Mouse (Mus musculus) heart, embryonic 13.5 days (tissue): Measurements from ENCODE around the gene Gpr33. TPM values are rescaled to one million over a fixed set of nuclear protein-coding genes. Genes with fewer than 3 reads are reported as not detected.

ENCODE experiments used
- ATAC-seq: fragments of 200-750 bp; cut with Nextera tagmentation; 2 replicates; pipeline ENCODE4 v1.8.0; 2017; ENCODE audit warnings: moderate TSS enrichment; ENCODE audit not compliant: insufficient number of reproducible peaks, low FRiP score, low TSS enrichment; ENCODE audit errors: extremely low read depth
- H3K27ac ChIP-seq: fragments of 300-500 bp; sonication (generic); replicated peaks from 2 replicates; pipeline ENCODE4 v1.5.1; 2015; ENCODE audit warnings: moderate library complexity, mild to moderate bottlenecking, inconsistent platforms
- H3K27me3 ChIP-seq: fragments of 300-500 bp; sonication (generic); replicated peaks from 2 replicates; pipeline ENCODE4 v1.6.1; 2015; ENCODE audit warnings: mild to moderate bottlenecking, inconsistent platforms
- H3K36me3 ChIP-seq: fragments of 300-500 bp; sonication (generic); 2 replicates; pipeline ENCODE4 v1.6.1; 2015; ENCODE audit warnings: mild to moderate bottlenecking, inconsistent platforms
- H3K4me1 ChIP-seq: fragments of 300-500 bp; sonication (generic); 2 replicates; pipeline ENCODE4 v1.6.1; 2015; ENCODE audit warnings: inconsistent platforms
- H3K4me2 ChIP-seq: fragments of 300-500 bp; sonication (generic); 2 replicates; pipeline ENCODE4 v1.6.1; 2015; ENCODE audit warnings: inconsistent platforms, mild to moderate bottlenecking, moderate library complexity
- H3K4me3 ChIP-seq: fragments of 300-500 bp; sonication (generic); 2 replicates; pipeline ENCODE4 v1.5.1; 2015; ENCODE audit warnings: moderate library complexity, mild to moderate bottlenecking, inconsistent platforms
- H3K9ac ChIP-seq: fragments of 300-500 bp; sonication (generic); 2 replicates; pipeline ENCODE4 v1.6.1; 2015; ENCODE audit warnings: inconsistent platforms, mild to moderate bottlenecking, moderate library complexity
- H3K9me3 ChIP-seq: fragments of 300-500 bp; sonication (generic); 2 replicates; pipeline ENCODE4 v1.6.1; 2016; ENCODE audit warnings: inconsistent platforms
- WGBS: fragments of 180-500 bp; shearing (Covaris S2); methylation state at CpG from one replicate; pipeline ENCODE4 v1.1.7; 2015; ENCODE audit warnings: mixed read lengths; 5-methylcytosine and 5-hydroxymethylcytosine counted together
- polyA plus RNA-seq: library from polyadenylated mRNA; unstranded; fragments of >200 nt; fragmentation: Nextera tagmentation; extraction: Ambion mirVana; gene quantifications from 2 replicates; pipeline ENCODE4 v1.2.1, GENCODE M21; 2015

The Gpr33 gene
- polyA plus RNA-seq: not detected in 2 replicates

- no peak within 1 kb of the TSS for H3K4me3 ChIP-seq
Measured at GRCm38 (mm10) chr12:52027963-52028362, at the start of gene Gpr33. Gpr33 (minus strand) TSS chr12:52028063.

GRCm38 (mm10) chr12:52049324-52049723, 21.5 kb upstream of the Gpr33 start:
- Histone ChIP-seq H3K4me3 (no peak overlapping the region), H3K27ac (no peak overlapping the region), H3K9me3 (no peaks in the 10 kb centered on the region), H3K36me3 (no peaks in the 10 kb centered on the region), H3K4me1 (no peaks in the 10 kb centered on the region), H3K4me2 (no peak overlapping the region), H3K9ac (no peak overlapping the region), H3K27me3 (no peaks in the 10 kb centered on the region)
- WGBS: 62% methylated on average over 2 of the region's 2 CpGs
- no peak for ATAC-seq

More at GRCm38 (mm10) chr12:52027963-52028362, at the start of gene Gpr33:
- Histone ChIP-seq H3K9me3 (no peaks in the 10 kb centered on the region), H3K27me3 (no peaks in the 10 kb centered on the region), H3K9ac (no peak within 1 kb of the TSS), H3K27ac (no peak within 1 kb of the TSS), H3K4me2 (no peak within 1 kb of the TSS), H3K36me3 (no peaks in the 10 kb centered on the region), H3K4me1 (no peaks in the 10 kb centered on the region)
- ATAC-seq: no peak
- WGBS: 88% methylated on average over 3 of the region's 3 CpGs

GRCm38 (mm10) chr12:52046371-52046770, 18.5 kb upstream of the Gpr33 start:
- Histone ChIP-seq H3K9me3 (no peaks in the 10 kb centered on the region), H3K9ac (no peak overlapping the region), H3K4me2 (no peak overlapping the region), H3K4me3 (no peak overlapping the region), H3K36me3 (no peaks in the 10 kb centered on the region), H3K27me3 (no peaks in the 10 kb centered on the region), H3K27ac (no peak overlapping the region), H3K4me1 (peaks cover 9% of the 10 kb centered on the region)
- WGBS: 49% methylated on average over 4 of the region's 4 CpGs
- ATAC-seq: no peak

GRCm38 (mm10) chr12:52042818-52043336, 15.0 kb upstream of the Gpr33 start:
- no peak overlapping the region for H3K9ac ChIP-seq
- H3K27me3 ChIP-seq: no peaks in the 10 kb centered on the region
- ATAC-seq: no peak
- no peak overlapping the region for H3K4me2 ChIP-seq
- peaks cover 9% of the 10 kb centered on the region for H3K4me1 ChIP-seq
- H3K4me3 ChIP-seq: no peak overlapping the region
- no peaks in the 10 kb centered on the region for H3K9me3 ChIP-seq
- 0 out of 2 replicates have a peak overlapping the region, but pooled peaks have one; percentile 15 for H3K27ac ChIP-seq
- WGBS: 43% methylated on average over 10 of the region's 10 CpGs
- no peaks in the 10 kb centered on the region for H3K36me3 ChIP-seq

- 58% methylated on average over 3 of the region's 3 CpGs for WGBS
Measured at GRCm38 (mm10) chr12:52038352-52038751, 10.5 kb upstream of the Gpr33 start.

GRCm38 (mm10) chr12:52034956-52035355, 7.1 kb upstream of the Gpr33 start:
- ATAC-seq: no peak
- Histone ChIP-seq H3K4me1 (no peaks in the 10 kb centered on the region), H3K4me2 (no peak overlapping the region), H3K9me3 (no peaks in the 10 kb centered on the region), H3K9ac (no peak overlapping the region), H3K27me3 (no peaks in the 10 kb centered on the region), H3K4me3 (no peak overlapping the region), H3K36me3 (no peaks in the 10 kb centered on the region), H3K27ac (no peak overlapping the region)
- 75% methylated on average over 3 of the region's 3 CpGs for WGBS

More at GRCm38 (mm10) chr12:52038352-52038751, 10.5 kb upstream of the Gpr33 start:
- no peak for ATAC-seq
- H3K9me3 ChIP-seq: no peaks in the 10 kb centered on the region
- no peaks in the 10 kb centered on the region for H3K27me3 ChIP-seq
- no peak overlapping the region for H3K4me2 ChIP-seq
- no peak overlapping the region for H3K27ac ChIP-seq
- H3K4me3 ChIP-seq: no peak overlapping the region
- H3K9ac ChIP-seq: no peak overlapping the region
- no peaks in the 10 kb centered on the region for H3K36me3 ChIP-seq
- H3K4me1 ChIP-seq: peaks cover 6% of the 10 kb centered on the region

GRCm38 (mm10) chr12:52032276-52032675, 4.4 kb upstream of the Gpr33 start:
- no peaks in the 10 kb centered on the region for H3K27me3 ChIP-seq
- ATAC-seq: no peak
- no peak overlapping the region for H3K4me3 ChIP-seq
- H3K4me2 ChIP-seq: no peak overlapping the region
- 75% methylated on average over 6 of the region's 6 CpGs for WGBS
- H3K36me3 ChIP-seq: no peaks in the 10 kb centered on the region
- no peaks in the 10 kb centered on the region for H3K4me1 ChIP-seq
- H3K9me3 ChIP-seq: no peaks in the 10 kb centered on the region
- no peak overlapping the region for H3K9ac ChIP-seq
- H3K27ac ChIP-seq: no peak overlapping the region

- Histone ChIP-seq H3K9me3 (no peaks in the 10 kb centered on the region), H3K4me1 (peaks cover 5% of the 10 kb centered on the region; the same call in 1 of the 2 replicates), H3K9ac (no peak overlapping the region), H3K36me3 (no peaks in the 10 kb centered on the region), H3K27me3 (no peaks in the 10 kb centered on the region), H3K27ac (no peak overlapping the region), H3K4me2 (no peak overlapping the region), H3K4me3 (no peak overlapping the region)
- WGBS: 67% methylated on average over 7 of the region's 7 CpGs
- ATAC-seq: no peak
Measured at GRCm38 (mm10) chr12:52014494-52015029, 13.3 kb downstream of the Gpr33 start.

- H3K4me3 ChIP-seq: no peak overlapping the region
- no peak overlapping the region for H3K4me2 ChIP-seq
- no peaks in the 10 kb centered on the region for H3K9me3 ChIP-seq
- no peak for ATAC-seq
- no peak overlapping the region for H3K9ac ChIP-seq
- H3K36me3 ChIP-seq: no peaks in the 10 kb centered on the region
- WGBS: 77% methylated on average over 11 of the region's 11 CpGs
- peaks cover 5% of the 10 kb centered on the region; the same call in 1 of the 2 replicates for H3K4me1 ChIP-seq
- H3K27me3 ChIP-seq: no peaks in the 10 kb centered on the region
- no peak overlapping the region for H3K27ac ChIP-seq
Measured at GRCm38 (mm10) chr12:52014044-52014443, 13.8 kb downstream of the Gpr33 start.

- Histone ChIP-seq H3K36me3 (no peaks in the 10 kb centered on the region), H3K27ac (no peak overlapping the region), H3K4me2 (no peak overlapping the region), H3K4me3 (no peak overlapping the region), H3K27me3 (no peaks in the 10 kb centered on the region), H3K9me3 (no peaks in the 10 kb centered on the region), H3K4me1 (peaks cover 5% of the 10 kb centered on the region; the same call in 1 of the 2 replicates), H3K9ac (no peak overlapping the region)
- WGBS: 48% methylated on average over 9 of the region's 9 CpGs
- ATAC-seq: no peak
Measured at GRCm38 (mm10) chr12:52013274-52013673, 14.6 kb downstream of the Gpr33 start.

GRCm38 (mm10) chr12:52012159-52012558, 15.7 kb downstream of the Gpr33 start:
- no peak overlapping the region for H3K4me3 ChIP-seq
- peak overlapping the region; percentile 9; the same call in 1 of the 2 replicates for H3K4me2 ChIP-seq
- H3K36me3 ChIP-seq: no peaks in the 10 kb centered on the region
- no peaks in the 10 kb centered on the region for H3K9me3 ChIP-seq
- no peak overlapping the region for H3K27ac ChIP-seq
- no peaks in the 10 kb centered on the region for H3K27me3 ChIP-seq
- H3K9ac ChIP-seq: no peak overlapping the region
- ATAC-seq: no peak
- WGBS: 40% methylated on average over 8 of the region's 8 CpGs
- H3K4me1 ChIP-seq: peaks cover 5% of the 10 kb centered on the region; the same call in 1 of the 2 replicates

GRCm38 (mm10) chr12:52010630-52010961, 17.3 kb downstream of the Gpr33 start:
- Histone ChIP-seq H3K4me2 (no peak overlapping the region), H3K4me1 (peaks cover 12% of the 10 kb centered on the region), H3K9me3 (no peaks in the 10 kb centered on the region), H3K4me3 (no peak overlapping the region), H3K27me3 (no peaks in the 10 kb centered on the region), H3K36me3 (no peaks in the 10 kb centered on the region), H3K27ac (no peak overlapping the region), H3K9ac (no peak overlapping the region)
- 71% methylated on average over 2 of the region's 2 CpGs for WGBS
- no peak for ATAC-seq
